Mouse (Mus musculus) cerebellum, postnatal 4 days (tissue): Measurements from ENCODE around the gene Gabrr3.
"Not testable (repeated sequence)": the region's sequence is repeated elsewhere in the genome, so short reads cannot be mapped to it uniquely, and the experiment has no call there.

Source experiments
- DNase-seq, 2 experiments: peaks; one replicate each; pipeline ENCODE4 v3.0.0; 2022; ENCODE audit warnings: low spot score in 2 of 2, mixed read lengths in 1 of 2

Gene Gabrr3

DNA sequence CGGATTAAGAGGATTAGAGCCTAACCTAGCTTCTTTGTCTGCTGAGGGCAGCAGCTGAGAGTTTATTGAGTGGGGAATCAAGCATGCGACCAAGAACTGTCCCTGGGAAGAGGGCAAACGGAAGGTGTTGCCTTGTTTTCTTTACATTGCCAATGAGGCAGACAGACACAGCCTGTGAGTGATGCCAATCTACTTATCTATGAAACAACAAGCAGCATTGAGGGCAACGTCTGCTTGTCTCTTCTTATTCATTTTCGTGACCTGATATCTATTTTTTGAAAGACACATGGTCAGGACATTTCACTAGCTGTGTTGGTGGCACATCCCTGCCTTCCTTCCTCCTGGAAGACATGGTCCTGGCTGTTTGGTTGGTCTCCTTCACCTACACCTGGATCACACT, at the start of gene Gabrr3:
Gene Gabrr3 (plus strand): TSS at position 301 of the 400 bp plus-strand sequence.
- DNase-seq = no peak

GRCm38 (mm10) chr16:59363893-59364292, 43.2 kb upstream of the Gabrr3 start, which contains the start of gene Olfr209:
Gene Olfr209, minus strand, starts transcription at chr16:59363993.
- DNase-seq = no peak

GRCm38 (mm10) chr16:59393300-59393699, 13.8 kb upstream of the Gabrr3 start:
- no peak for DNase-seq

- no peak for DNase-seq
Measured at GRCm38 (mm10) chr16:59401102-59401501, 6.0 kb upstream of the Gabrr3 start.

GRCm38 (mm10) chr16:59401985-59402384, 5.1 kb upstream of the Gabrr3 start:
- no peak for DNase-seq

- peak in 1 of 2 experiments; percentile 19 for DNase-seq
Measured at GRCm38 (mm10) chr16:59403684-59404083, 3.4 kb upstream of the Gabrr3 start.

DNA sequence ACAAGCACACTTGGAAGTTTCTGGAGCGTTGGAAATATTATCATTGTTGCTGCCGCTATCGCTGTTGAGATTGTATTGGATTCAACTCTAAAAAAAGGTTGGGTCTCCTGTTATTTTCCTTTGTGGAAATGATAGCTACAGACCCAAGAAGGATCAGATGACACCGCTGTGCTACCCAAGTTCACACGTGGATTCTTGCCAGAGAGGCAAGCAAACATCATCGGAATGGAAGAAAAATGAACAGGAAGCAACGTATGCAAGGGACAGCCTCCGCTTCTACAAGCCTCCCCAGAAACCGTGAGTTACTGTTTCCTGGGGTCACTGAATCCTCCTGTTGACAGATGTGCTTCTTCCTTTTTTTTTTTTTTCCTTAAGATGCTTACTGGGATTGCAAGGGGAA, 2.3 kb upstream of the Gabrr3 start:
- DNase-seq = no peak

DNA sequence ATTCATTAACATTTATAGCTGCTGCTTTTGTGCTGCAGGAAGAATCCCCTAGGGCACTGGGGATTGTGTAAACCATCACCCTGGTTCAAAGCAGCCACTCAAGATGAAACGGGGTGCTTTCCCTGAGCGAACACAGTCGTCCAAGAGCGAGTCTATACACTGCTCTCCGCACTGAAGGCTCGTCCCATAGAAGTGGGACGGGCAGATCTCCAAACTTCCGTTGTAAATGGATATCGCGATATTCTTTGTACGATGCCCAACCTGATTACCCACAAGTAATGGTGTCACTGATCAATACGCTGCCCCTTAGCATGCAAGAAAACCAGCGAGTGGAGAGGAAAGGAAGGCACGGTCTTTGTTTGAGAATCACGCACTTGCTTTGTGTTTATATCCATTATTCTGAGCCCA, 2.2 kb downstream of the Gabrr3 start:
- no peak for DNase-seq

- no peak for DNase-seq
Measured at GRCm38 (mm10) chr16:59409800-59410199, 2.7 kb downstream of the Gabrr3 start.

DNA sequence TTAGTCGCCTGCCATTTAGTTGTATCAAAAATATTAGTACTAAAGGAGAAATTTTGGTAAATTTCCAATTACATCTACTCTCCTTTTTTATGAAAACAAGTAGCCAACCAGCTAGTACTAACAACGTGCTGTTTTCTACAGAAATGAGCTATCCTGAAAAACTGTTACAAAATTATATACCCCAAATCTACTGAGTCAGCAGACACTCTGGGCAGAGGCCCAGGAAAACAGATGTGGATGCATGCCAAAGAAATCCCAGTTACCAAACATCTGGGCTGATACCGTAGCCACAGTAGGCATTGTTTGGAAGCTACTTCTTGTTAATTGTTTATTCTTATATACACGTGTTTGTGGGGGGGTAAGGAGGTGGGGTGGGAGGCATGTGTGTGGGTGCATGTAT, 6.3 kb downstream of the Gabrr3 start:
- DNase-seq = no peak

- DNase-seq = no peak
Measured at GRCm38 (mm10) chr16:59420237-59420866, 13.2 kb downstream of the Gabrr3 start.

GRCm38 (mm10) chr16:59420867-59421251, 13.7 kb downstream of the Gabrr3 start:
- peak; percentile 37 to 74 for DNase-seq

- no peak for DNase-seq
Measured at GRCm38 (mm10) chr16:59421571-59422345, 14.6 kb downstream of the Gabrr3 start.

- DNase-seq = no peak
Measured at GRCm38 (mm10) chr16:59427960-59428359, 20.8 kb downstream of the Gabrr3 start.

GRCm38 (mm10) chr16:59433181-59433580, 26.0 kb downstream of the Gabrr3 start:
- DNase-seq = no peak

DNA sequence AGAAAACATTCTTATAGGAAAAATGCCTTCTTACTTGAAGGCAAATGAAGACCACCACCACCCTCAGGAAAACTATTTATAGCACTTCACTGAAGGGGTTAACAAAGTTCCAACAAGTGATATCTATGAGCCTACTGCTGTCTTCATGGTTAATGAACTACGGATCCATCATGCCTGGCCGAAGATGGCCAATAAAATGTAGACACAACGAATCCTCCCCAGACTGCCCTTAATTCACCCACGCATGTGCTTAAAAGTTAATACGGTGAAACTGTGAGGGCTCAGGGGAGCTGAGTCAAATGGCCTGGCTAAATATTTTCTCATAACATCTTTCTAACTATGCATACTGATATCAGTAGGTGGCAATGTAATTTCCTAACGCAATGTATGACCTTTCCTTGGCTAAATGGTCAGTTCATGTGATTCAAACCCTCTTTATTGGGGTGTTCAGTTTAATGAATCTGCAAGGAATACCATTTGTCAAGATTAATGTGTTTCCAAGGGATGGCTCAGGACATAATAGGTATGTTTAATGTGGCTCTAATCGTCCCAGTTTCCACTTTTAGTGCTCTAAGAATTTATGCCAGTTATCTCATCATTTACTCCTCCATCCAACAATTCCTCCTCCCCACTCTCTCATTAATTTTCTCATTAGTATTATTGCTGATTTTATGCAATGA, 37.9 kb downstream of the Gabrr3 start:
- no peak for DNase-seq

GRCm38 (mm10) chr16:59448181-59448580, 41.0 kb downstream of the Gabrr3 start:
- DNase-seq = no peak

GRCm38 (mm10) chr16:59449092-59449491, 42.0 kb downstream of the Gabrr3 start:
- DNase-seq = no peak

GRCm38 (mm10) chr16:59451813-59452212, 44.7 kb downstream of the Gabrr3 start:
- no peak for DNase-seq

- not testable (repeated sequence) for DNase-seq
Measured at GRCm38 (mm10) chr16:59459259-59459861, 52.2 kb downstream of the Gabrr3 start.

DNA sequence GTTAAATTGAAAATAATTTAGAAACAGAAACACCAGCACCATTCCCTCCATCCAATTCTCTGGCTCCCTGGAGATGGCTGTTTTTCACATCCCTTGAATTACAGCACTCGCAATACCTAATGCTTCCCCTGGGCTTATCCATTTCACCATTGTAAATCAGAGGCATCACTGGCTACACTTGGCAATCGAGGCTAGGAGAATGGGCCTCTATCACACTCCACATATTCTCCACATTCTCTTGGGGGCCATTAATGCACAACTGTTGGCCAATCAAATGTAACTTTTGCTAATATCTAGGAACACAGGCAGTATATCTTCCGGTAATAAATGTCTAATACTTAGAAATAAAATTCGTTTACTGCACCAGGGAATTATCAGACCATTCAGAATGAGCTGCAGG, 56.4 kb downstream of the Gabrr3 start:
- DNase-seq = no peak

DNA sequence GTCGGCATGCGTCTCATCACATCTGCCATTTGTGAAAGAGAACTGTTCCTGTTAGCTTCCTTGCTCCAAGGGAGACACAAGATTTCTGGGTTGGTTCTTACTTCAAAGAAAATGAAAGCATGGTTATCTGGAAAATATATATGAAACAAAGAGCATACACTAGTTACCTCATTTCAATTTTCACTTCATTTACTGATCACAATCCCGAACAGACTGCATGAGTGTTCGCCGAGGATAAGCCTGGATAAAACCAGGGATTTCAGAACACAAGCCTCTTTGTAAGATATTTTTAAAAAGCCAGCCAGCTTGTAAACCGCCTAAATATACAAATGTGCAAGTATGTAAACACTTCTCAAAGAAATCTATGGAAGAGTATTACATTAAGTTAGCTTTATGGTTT, 56.8 kb downstream of the Gabrr3 start:
- no peak for DNase-seq
